Mouse (Mus musculus) adrenal gland, postnatal 0 days (tissue): ENCODE results near the gene Clrn2. TPM values are rescaled to one million over a fixed set of nuclear protein-coding genes. Genes with fewer than 3 reads are reported as not detected.

Source experiments
- polyA plus RNA-seq: library from polyadenylated mRNA; unstranded; fragments of >200 nt; fragmentation: Nextera tagmentation; extraction: Ambion mirVana; gene quantifications from 2 replicates; pipeline ENCODE4 v1.2.1, GENCODE M21; 2015

Clrn2 gene
- not detected in 2 replicates for polyA plus RNA-seq

GRCm38 (mm10) chr5:45453451-45453850 lies at the start of gene Clrn2:
Gene Clrn2, plus strand, starts transcription at chr5:45453751.

GRCm38 (mm10) chr5:45449831-45450716 lies 3.5 kb upstream of the Clrn2 start, which contains the start of gene Qdpr:
Gene Qdpr, minus strand, starts transcription at chr5:45450236.

GRCm38 (mm10) chr5:45493191-45494092 lies 39.9 kb downstream of the Clrn2 start, which contains the start of gene Lap3:
Gene Lap3, plus strand, starts transcription at chr5:45493374.

Other genes starting within 250 kb of the Clrn2 start
- gene Qdpr, start 3.5 kb upstream of the Clrn2 start, polyA plus RNA-seq: 172 and 203 TPM in 2 replicates
- gene Lap3, start 39.6 kb downstream of the Clrn2 start, polyA plus RNA-seq: 48.6 and 54.6 TPM in 2 replicates
- 320 and 368 TPM in 2 replicates for gene Med28, start 66.5 kb downstream of the Clrn2 start, polyA plus RNA-seq
- 0.77 and 1.8 TPM in 2 replicates for gene Fam184b, start 185.9 kb downstream of the Clrn2 start, polyA plus RNA-seq
- 7.7 and 11.2 TPM in 2 replicates for gene Ncapg, start 216.2 kb downstream of the Clrn2 start, polyA plus RNA-seq